Mouse (Mus musculus) myocyte (in vitro differentiated cells): ENCODE data around the gene Pdpk1.

Experiments used
- CEBPB ChIP-seq: IDR thresholded peaks from 2 replicates; pipeline ENCODE4 v1.6.1; 2011; ENCODE audit warnings: mild to moderate bottlenecking, moderate library complexity; ENCODE audit not compliant: poor library complexity, insufficient read depth, severe bottlenecking
- E2F4 ChIP-seq: IDR thresholded peaks from one replicate; pipeline ENCODE4 v1.6.1; 2011; ENCODE audit warnings: mild to moderate bottlenecking, control low read depth, moderate library complexity; ENCODE audit not compliant: insufficient read depth
- MAX ChIP-seq: IDR thresholded peaks from one replicate; pipeline ENCODE4 v1.6.1; 2011; ENCODE audit warnings: low read depth, mild to moderate bottlenecking, control low read depth
- MYOD1 ChIP-seq, 3 experiments: IDR thresholded peaks; one replicate each; pipeline ENCODE4 v1.6.1; 2011; ENCODE audit warnings: control low read depth in 2 of 3, low read depth in 2 of 3, mild to moderate bottlenecking in 2 of 3, moderate library complexity in 1 of 3; ENCODE audit not compliant: insufficient read length in 2 of 3, control insufficient read depth in 1 of 3
- POLR2A ChIP-seq: IDR thresholded peaks from one replicate; pipeline ENCODE4 v1.6.1; 2011; ENCODE audit warnings: low read depth, mild to moderate bottlenecking, control low read depth, moderate library complexity; ENCODE audit not compliant: insufficient read length
- REST ChIP-seq: IDR thresholded peaks from one replicate; pipeline ENCODE4 v1.6.1; 2011; ENCODE audit warnings: mild to moderate bottlenecking, control low read depth, moderate library complexity; ENCODE audit not compliant: insufficient read depth, insufficient read length
- TCF12 ChIP-seq: IDR thresholded peaks from one replicate; pipeline ENCODE4 v1.6.1; 2011; ENCODE audit warnings: mild to moderate bottlenecking, control low read depth; ENCODE audit not compliant: poor library complexity, insufficient read depth, severe bottlenecking
- TCF3 ChIP-seq: IDR thresholded peaks from one replicate; pipeline ENCODE4 v1.6.1; 2011; ENCODE audit warnings: low read depth, control low read depth; ENCODE audit not compliant: insufficient read length
- USF1 ChIP-seq: IDR thresholded peaks from one replicate; pipeline ENCODE4 v1.6.1; 2011; ENCODE audit warnings: low read depth, mild to moderate bottlenecking, control low read depth, moderate library complexity

DNA sequence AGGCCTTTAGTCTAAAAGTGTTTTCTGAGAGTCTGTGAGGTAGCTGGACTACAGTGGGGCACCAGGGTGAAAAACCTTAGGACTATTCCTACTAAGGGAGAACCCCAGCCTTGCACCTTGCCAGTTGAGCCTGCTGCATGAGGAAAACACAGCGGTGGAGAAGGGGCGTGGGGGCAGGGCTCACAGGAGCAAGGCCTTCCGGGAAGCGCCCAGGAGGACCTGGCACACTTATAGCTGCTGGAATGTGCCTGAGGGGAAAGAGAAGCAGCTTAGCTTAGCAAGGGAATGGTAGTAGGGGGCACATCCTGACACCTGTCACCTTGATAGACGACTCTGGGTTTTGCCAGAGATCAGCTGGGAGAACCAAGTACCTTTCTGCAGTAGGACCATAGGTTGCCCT is 10.7 kb upstream of the Pdpk1 start:
- no peak for TF ChIP-seq CEBPB
- TF ChIP-seq REST, result no peak
- TF ChIP-seq POLR2A, result no peak
- no peak for TF ChIP-seq TCF12
- no peak for TF ChIP-seq TCF3
- no peak for TF ChIP-seq MYOD1 (IDR thresholded peaks at IDR 0.05; ENCODE audit: control insufficient read depth in 1 of 3, insufficient read length in 2 of 3, low read depth in 2 of 3)
- TF ChIP-seq USF1, result no peak
- no peak for TF ChIP-seq MAX
- no peak for TF ChIP-seq E2F4
